Mouse (Mus musculus) brain, embryonic 14.5 days (tissue): ENCODE data around the gene Plcg1.

Source experiments
- CTCF ChIP-seq: fragments of 200-500 bp; IDR thresholded peaks from 2 replicates; pipeline ENCODE4 v1.5.1; 2012; ENCODE audit warnings: inconsistent platforms, mild to moderate bottlenecking, moderate library complexity, borderline replicate concordance; ENCODE audit not compliant: insufficient read depth, insufficient read length; ENCODE audit errors: extremely low read depth
- POLR2A ChIP-seq: fragments of 200-500 bp; IDR thresholded peaks from 2 replicates; pipeline ENCODE4 v1.6.1; 2012; ENCODE audit warnings: mild to moderate bottlenecking, inconsistent platforms, borderline replicate concordance; ENCODE audit not compliant: poor library complexity, insufficient read depth, insufficient read length, severe bottlenecking; ENCODE audit errors: extremely low read depth

DNA sequence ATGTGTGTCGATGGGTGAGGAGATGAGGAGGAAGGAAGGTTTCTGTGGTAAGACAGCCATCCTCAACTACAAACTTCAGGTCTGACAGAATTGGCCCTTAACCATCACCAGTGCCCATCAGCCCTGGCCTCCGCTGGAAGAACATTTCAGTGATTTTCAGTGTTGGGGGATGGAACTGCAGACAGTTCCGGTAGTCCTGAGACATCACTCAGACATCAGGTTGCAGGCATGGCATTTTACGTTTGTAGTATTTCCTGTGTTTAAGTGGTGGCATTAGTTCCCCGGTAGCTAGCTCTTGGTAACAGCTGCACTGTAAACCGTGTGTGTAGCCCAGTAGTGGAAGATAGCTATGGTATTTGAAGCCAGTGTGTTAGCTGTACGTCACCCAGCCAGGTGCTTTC is 2.0 kb downstream of the Plcg1 start:
- TF ChIP-seq POLR2A (no peak), CTCF (no peak)
